Mouse (Mus musculus): ENCODE measurements around the gene Gtf3c5. TPM values are rescaled to one million over a fixed set of nuclear protein-coding genes. Genes with fewer than 3 reads are reported as not detected.

The Gtf3c5 gene
- polyA plus RNA-seq, 1 experiment from 2014 or later = 41.9 TPM

- Histone ChIP-seq H3K4me1 (ENCODE audit: insufficient read depth) (no peaks in the 10 kb centered on the region), H3K27me3 (ENCODE audit: insufficient read depth, low read length) (peaks cover 12% of the 10 kb centered on the region), H3K4me2 (peak overlapping the region; percentile 12; the same call in 1 of the 2 replicates), H3K9me3 (ENCODE audit: low read depth, low read length) (no peaks in the 10 kb centered on the region), H3K9ac (no peak overlapping the region), H3K4me3 (ENCODE audit: low read depth, low read length) (no peak overlapping the region), H3K27ac (ENCODE audit: low read depth) (no peak overlapping the region), H3K36me3 (ENCODE audit: insufficient read depth) (no peaks in the 10 kb centered on the region)
- TF ChIP-seq CTCF (IDR thresholded peaks at IDR 0.05; ENCODE audit: low read depth) = no peak
- 73% methylated on average over 8 of the region's 8 CpGs for WGBS
- ATAC-seq (ENCODE audit: insufficient read depth) (no peak), DNase-seq (no peak)
Observed at GRCm38 (mm10) chr2:28617498-28618486, 34.2 kb upstream of the Gtf3c5 start.

DNA sequence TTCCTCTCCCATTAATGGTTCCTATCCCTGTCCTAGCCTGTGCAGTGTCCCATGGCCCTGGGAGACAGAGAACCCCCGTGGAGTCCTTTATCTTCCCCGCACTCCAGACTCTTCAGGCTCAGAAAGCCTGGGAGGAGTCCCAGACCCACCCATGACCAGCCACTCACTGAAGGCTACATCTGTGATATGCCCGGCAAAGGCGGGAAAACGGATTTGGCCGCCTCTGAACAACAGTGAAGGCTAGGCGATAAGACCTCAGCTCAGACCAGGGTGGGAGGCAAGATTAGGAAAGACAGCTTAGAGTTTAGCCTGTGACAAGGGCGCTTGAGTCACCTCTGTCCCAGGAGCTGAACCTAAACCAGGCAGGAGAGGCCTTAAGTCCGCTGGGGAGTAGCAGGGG is 33.3 kb upstream of the Gtf3c5 start:
- H3K4me3 ChIP-seq (ENCODE audit: low read depth, low read length) = no peak overlapping the region
- no peak overlapping the region for H3K27ac ChIP-seq (ENCODE audit: low read depth)
- DNase-seq (no peak), ATAC-seq (ENCODE audit: insufficient read depth) (no peak; the same call in 1 of the 2 replicates)
- H3K9ac ChIP-seq = no peak overlapping the region
- no peaks in the 10 kb centered on the region for H3K36me3 ChIP-seq (ENCODE audit: insufficient read depth)
- TF ChIP-seq CTCF (IDR thresholded peaks at IDR 0.05; ENCODE audit: low read depth) = no peak
- peaks cover 12% of the 10 kb centered on the region for H3K27me3 ChIP-seq (ENCODE audit: insufficient read depth, low read length)
- H3K4me2 ChIP-seq = no peak overlapping the region
- no peaks in the 10 kb centered on the region for H3K4me1 ChIP-seq (ENCODE audit: insufficient read depth)
- 74% methylated on average over 9 of the region's 9 CpGs for WGBS
- no peaks in the 10 kb centered on the region for H3K9me3 ChIP-seq (ENCODE audit: low read depth, low read length)

DNA sequence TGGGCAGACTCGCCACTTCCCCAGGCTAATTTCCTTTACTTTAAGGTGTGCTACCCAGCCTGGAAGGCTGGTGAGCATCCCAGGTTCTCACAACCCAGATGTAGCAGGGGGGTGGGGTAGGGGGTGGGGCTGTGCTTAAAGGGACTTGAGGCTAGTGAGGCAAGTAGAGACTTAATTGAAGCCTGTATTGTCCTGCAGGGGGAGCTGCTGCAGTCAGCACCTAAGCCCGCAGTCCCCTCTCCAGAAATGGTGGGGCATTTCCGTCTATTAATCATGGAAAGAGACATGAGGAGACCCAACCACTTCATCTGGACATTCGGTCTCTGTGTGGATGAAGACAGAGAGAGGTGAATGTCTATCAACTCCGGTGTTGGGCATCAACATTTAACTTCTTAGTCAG is 32.8 kb upstream of the Gtf3c5 start:
- no peaks in the 10 kb centered on the region for H3K4me1 ChIP-seq (ENCODE audit: insufficient read depth)
- no peaks in the 10 kb centered on the region for H3K36me3 ChIP-seq (ENCODE audit: insufficient read depth)
- H3K9ac ChIP-seq = no peak overlapping the region
- H3K27ac ChIP-seq (ENCODE audit: low read depth) = no peak overlapping the region
- peaks cover 9% of the 10 kb centered on the region for H3K27me3 ChIP-seq (ENCODE audit: insufficient read depth, low read length)
- H3K4me2 ChIP-seq = no peak overlapping the region
- no peaks in the 10 kb centered on the region for H3K9me3 ChIP-seq (ENCODE audit: low read depth, low read length)
- ATAC-seq (ENCODE audit: insufficient read depth) (no peak), DNase-seq (peak; percentile 38)
- 32% methylated on average over 5 of the region's 5 CpGs for WGBS
- TF ChIP-seq CTCF (IDR thresholded peaks at IDR 0.05; ENCODE audit: low read depth) = peak; percentile 39
- no peak overlapping the region for H3K4me3 ChIP-seq (ENCODE audit: low read depth, low read length)

- Histone ChIP-seq H3K27me3 (ENCODE audit: insufficient read depth, low read length) (no peaks in the 10 kb centered on the region), H3K4me1 (ENCODE audit: insufficient read depth) (no peaks in the 10 kb centered on the region), H3K9ac (no peak overlapping the region), H3K27ac (ENCODE audit: low read depth) (no peak overlapping the region), H3K9me3 (ENCODE audit: low read depth, low read length) (no peaks in the 10 kb centered on the region), H3K36me3 (ENCODE audit: insufficient read depth) (no peaks in the 10 kb centered on the region), H3K4me3 (ENCODE audit: low read depth, low read length) (no peak overlapping the region), H3K4me2 (no peak overlapping the region)
- WGBS = 86% methylated on average over 10 of the region's 10 CpGs
- no peak for TF ChIP-seq CTCF (IDR thresholded peaks at IDR 0.05; ENCODE audit: low read depth)
- ATAC-seq (ENCODE audit: insufficient read depth) (no peak), DNase-seq (no peak)
Observed at GRCm38 (mm10) chr2:28613599-28613998, 30.0 kb upstream of the Gtf3c5 start.

GRCm38 (mm10) chr2:28612436-28613063 is 29.0 kb upstream of the Gtf3c5 start:
- H3K4me3 ChIP-seq (ENCODE audit: low read depth, low read length) = no peak overlapping the region
- H3K9ac ChIP-seq = no peak overlapping the region
- no peak overlapping the region for H3K27ac ChIP-seq (ENCODE audit: low read depth)
- no peak for ATAC-seq (ENCODE audit: insufficient read depth)
- no peak overlapping the region for H3K4me2 ChIP-seq
- H3K36me3 ChIP-seq (ENCODE audit: insufficient read depth) = no peaks in the 10 kb centered on the region
- no peak for DNase-seq
- H3K9me3 ChIP-seq (ENCODE audit: low read depth, low read length) = no peaks in the 10 kb centered on the region
- no peaks in the 10 kb centered on the region for H3K27me3 ChIP-seq (ENCODE audit: insufficient read depth, low read length)
- 62% methylated on average over 10 of the region's 10 CpGs for WGBS
- no peaks in the 10 kb centered on the region for H3K4me1 ChIP-seq (ENCODE audit: insufficient read depth)
- no peak for TF ChIP-seq CTCF (IDR thresholded peaks at IDR 0.05; ENCODE audit: low read depth)

- Histone ChIP-seq H3K4me2 (no peak overlapping the region), H3K27me3 (ENCODE audit: insufficient read depth, low read length) (no peaks in the 10 kb centered on the region), H3K9ac (no peak overlapping the region), H3K27ac (ENCODE audit: low read depth) (no peak overlapping the region), H3K4me3 (ENCODE audit: low read depth, low read length) (no peak overlapping the region), H3K9me3 (ENCODE audit: low read depth, low read length) (no peaks in the 10 kb centered on the region), H3K4me1 (ENCODE audit: insufficient read depth) (no peaks in the 10 kb centered on the region), H3K36me3 (ENCODE audit: insufficient read depth) (no peaks in the 10 kb centered on the region)
- ATAC-seq (ENCODE audit: insufficient read depth) = no peak
- no peak for DNase-seq
- 75% methylated on average over 17 of the region's 17 CpGs for WGBS
- TF ChIP-seq CTCF (IDR thresholded peaks at IDR 0.05; ENCODE audit: low read depth) = no peak
Observed at GRCm38 (mm10) chr2:28611407-28611787, 27.8 kb upstream of the Gtf3c5 start.

GRCm38 (mm10) chr2:28610716-28611406 is 27.3 kb upstream of the Gtf3c5 start:
- ATAC-seq (ENCODE audit: insufficient read depth) = no peak

More at GRCm38 (mm10) chr2:28610716-28611406, 27.3 kb upstream of the Gtf3c5 start:
- no peak for TF ChIP-seq CTCF (IDR thresholded peaks at IDR 0.05; ENCODE audit: low read depth)
- no peak overlapping the region for H3K4me2 ChIP-seq
- H3K27me3 ChIP-seq (ENCODE audit: insufficient read depth, low read length) = no peaks in the 10 kb centered on the region
- no peak overlapping the region for H3K4me3 ChIP-seq (ENCODE audit: low read depth, low read length)
- no peak overlapping the region for H3K9ac ChIP-seq
- no peaks in the 10 kb centered on the region for H3K9me3 ChIP-seq (ENCODE audit: low read depth, low read length)
- H3K4me1 ChIP-seq (ENCODE audit: insufficient read depth) = no peaks in the 10 kb centered on the region
- H3K36me3 ChIP-seq (ENCODE audit: insufficient read depth) = no peaks in the 10 kb centered on the region
- no peak for DNase-seq
- no peak overlapping the region for H3K27ac ChIP-seq (ENCODE audit: low read depth)
- 71% methylated on average over 12 of the region's 12 CpGs for WGBS

All from lung, embryonic 14.5 days (tissue).